Mouse (Mus musculus): ENCODE measurements around the gene Yrdc. TPM values are rescaled to one million over a fixed set of nuclear protein-coding genes. Genes with fewer than 3 reads are reported as not detected.
A peak's percentile ranks its signal among the peaks of the same experiment; 100 is the strongest.

Yrdc gene
- polyA plus RNA-seq (2012; fragmentation: generic; extraction: Trizol): 78.9 TPM
- long read RNA-seq, experiment 1, transcript Yrdc-201 (5 exons, 1,634 nt): major isoform, 53 of 58 reads
- long read RNA-seq, experiment 1, partial matches to known transcripts: 0 of 58 reads
- long read RNA-seq, experiment 1, other reads (novel, unspliced or antisense): 4 of 58 reads
- long read RNA-seq, experiment 2, transcript Yrdc-201 (5 exons, 1,634 nt): major isoform, 126 of 128 reads
- long read RNA-seq, experiment 2, partial matches to known transcripts: 0 of 128 reads
- long read RNA-seq, experiment 2, other reads (novel, unspliced or antisense): 1 of 128 reads

- Histone ChIP-seq H3K4me3 (ENCODE audit: insufficient read depth, poor library complexity, severe bottlenecking) (peak within 1 kb of the TSS; percentile 89), H3K79me3 (ENCODE audit: low read depth) (peaks cover 39% of the 10 kb centered on the region), H3K79me2 (ENCODE audit: control insufficient read depth, insufficient read depth) (peaks cover 60% of the 10 kb centered on the region), H3ac (ENCODE audit: control insufficient read depth, insufficient read length, low read depth) (peak within 1 kb of the TSS; percentile 94), H3K27me3 (ENCODE audit: control insufficient read depth, insufficient read depth, insufficient read length) (no peaks in the 10 kb centered on the region), H3K36me3 (ENCODE audit: control insufficient read depth, insufficient read depth) (peaks cover 35% of the 10 kb centered on the region)
- TF ChIP-seq MAX (IDR thresholded peaks at IDR 0.05): no peak
- TF ChIP-seq CTCF (IDR thresholded peaks at IDR 0.05; ENCODE audit: control insufficient read depth, insufficient read depth, insufficient read length): peak; percentile 63
Measured at GRCm38 (mm10) chr4:124850261-124850913, at the start of gene Yrdc. Gene Yrdc, plus strand, starts transcription at chr4:124850679.

GRCm38 (mm10) chr4:124801552-124802308 is 48.7 kb upstream of the Yrdc start, which contains the start of gene Mtf1:
Gene Mtf1, plus strand, starts transcription at chr4:124802104.
- no peaks in the 10 kb centered on the region for H3K27me3 ChIP-seq (ENCODE audit: control insufficient read depth, insufficient read depth, insufficient read length)
- H3ac ChIP-seq (ENCODE audit: control insufficient read depth, insufficient read length, low read depth): peak within 1 kb of the TSS; percentile 95
- H3K36me3 ChIP-seq (ENCODE audit: control insufficient read depth, insufficient read depth): peaks cover 36% of the 10 kb centered on the region
- H3K79me2 ChIP-seq (ENCODE audit: control insufficient read depth, insufficient read depth): peaks cover 43% of the 10 kb centered on the region
- TF ChIP-seq CTCF (IDR thresholded peaks at IDR 0.05; ENCODE audit: control insufficient read depth, insufficient read depth, insufficient read length): peak; percentile 42
- no peak for TF ChIP-seq MYOD1 (IDR thresholded peaks at IDR 0.05; ENCODE audit: control insufficient read depth, insufficient read length, low read depth)
- TF ChIP-seq MAX (IDR thresholded peaks at IDR 0.05): no peak
- no peak for TF ChIP-seq MYOG (IDR thresholded peaks at IDR 0.05; ENCODE audit: control insufficient read depth, extremely low read depth, insufficient read length)
- H3K4me3 ChIP-seq (ENCODE audit: insufficient read depth, poor library complexity, severe bottlenecking): peak within 1 kb of the TSS; percentile 95
- H3K79me3 ChIP-seq (ENCODE audit: low read depth): peaks cover 28% of the 10 kb centered on the region

DNA sequence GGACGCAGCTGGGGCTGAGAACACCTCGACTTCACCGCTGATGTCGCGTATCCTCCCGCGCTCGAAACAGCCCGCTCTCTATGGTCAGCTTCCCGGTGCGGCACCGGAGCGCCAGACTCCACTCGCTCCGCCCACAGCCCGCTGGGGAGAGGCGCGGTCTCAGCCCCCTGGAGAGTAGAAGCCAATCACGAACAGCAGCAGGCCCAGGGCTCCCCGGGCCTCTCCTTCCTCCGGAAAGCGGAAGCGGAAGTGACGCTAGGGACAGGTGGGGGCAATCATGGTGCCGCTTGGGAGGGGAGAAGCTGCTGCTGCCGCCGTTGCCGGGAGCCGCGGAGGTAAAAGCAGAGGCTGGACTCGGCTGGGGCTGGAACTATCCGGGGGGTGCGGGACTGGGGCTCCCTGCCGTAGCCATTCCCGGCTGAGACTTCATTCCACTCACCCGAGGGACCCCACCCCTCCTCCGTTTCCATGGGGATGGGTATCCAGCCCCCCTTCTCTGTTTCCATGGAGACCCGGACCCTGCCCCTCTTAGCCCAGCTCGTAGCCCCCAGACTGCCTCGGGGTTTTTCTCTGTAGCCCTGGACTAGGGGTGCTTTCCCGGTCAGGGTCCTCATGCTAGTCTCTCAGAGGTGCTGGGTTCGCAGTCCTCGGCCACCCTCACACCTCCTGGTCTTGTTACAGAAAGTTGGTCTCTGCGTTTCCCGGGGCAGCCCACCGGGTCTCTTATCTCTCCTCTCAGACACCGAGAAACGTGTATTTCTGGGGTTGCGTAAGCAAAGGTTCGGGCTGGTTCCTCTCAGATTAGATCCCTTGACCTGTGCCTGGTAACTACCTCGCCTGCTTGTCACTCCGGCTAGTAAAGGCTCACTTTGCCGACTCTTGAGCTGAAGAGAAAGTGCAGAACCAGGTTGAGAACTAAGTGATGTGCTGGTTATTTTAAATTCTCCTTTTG is 47.9 kb upstream of the Yrdc start:
- H3K36me3 ChIP-seq (ENCODE audit: control insufficient read depth, insufficient read depth): peaks cover 37% of the 10 kb centered on the region
- H3K79me2 ChIP-seq (ENCODE audit: control insufficient read depth, insufficient read depth): peaks cover 52% of the 10 kb centered on the region
- no peaks in the 10 kb centered on the region for H3K27me3 ChIP-seq (ENCODE audit: control insufficient read depth, insufficient read depth, insufficient read length)
- peaks cover 34% of the 10 kb centered on the region for H3K79me3 ChIP-seq (ENCODE audit: low read depth)
- peak overlapping the region; percentile 95 for H3ac ChIP-seq (ENCODE audit: control insufficient read depth, insufficient read length, low read depth)
- TF ChIP-seq MAX (IDR thresholded peaks at IDR 0.05): peak; percentile 52
- no peak for TF ChIP-seq CTCF (IDR thresholded peaks at IDR 0.05; ENCODE audit: control insufficient read depth, insufficient read depth, insufficient read length)
- no peak for TF ChIP-seq MYOD1 (IDR thresholded peaks at IDR 0.05; ENCODE audit: control insufficient read depth, insufficient read length, low read depth)
- no peak for TF ChIP-seq FOSL1 (IDR thresholded peaks at IDR 0.05; ENCODE audit: insufficient read depth, low read length, poor library complexity, severe bottlenecking)
- TF ChIP-seq CEBPB (IDR thresholded peaks at IDR 0.05; ENCODE audit: low read depth): peak; percentile 35
- peak overlapping the region; percentile 95 for H3K4me3 ChIP-seq (ENCODE audit: insufficient read depth, poor library complexity, severe bottlenecking)

- H3K36me3 ChIP-seq (ENCODE audit: control insufficient read depth, insufficient read depth): peaks cover 35% of the 10 kb centered on the region
- H3K4me3 ChIP-seq (ENCODE audit: insufficient read depth, poor library complexity, severe bottlenecking): peak overlapping the region; percentile 95
- H3ac ChIP-seq (ENCODE audit: control insufficient read depth, insufficient read length, low read depth): peak overlapping the region; percentile 90
- H3K27me3 ChIP-seq (ENCODE audit: control insufficient read depth, insufficient read depth, insufficient read length): no peaks in the 10 kb centered on the region
- TF ChIP-seq CTCF (IDR thresholded peaks at IDR 0.05; ENCODE audit: control insufficient read depth, insufficient read depth, insufficient read length) (no peak), FOSL1 (IDR thresholded peaks at IDR 0.05; ENCODE audit: insufficient read depth, low read length, poor library complexity, severe bottlenecking) (no peak), MYOD1 (IDR thresholded peaks at IDR 0.05; ENCODE audit: control insufficient read depth, insufficient read length, low read depth) (no peak), MYOG (IDR thresholded peaks at IDR 0.05; ENCODE audit: control insufficient read depth, extremely low read depth, insufficient read length) (no peak), CEBPB (IDR thresholded peaks at IDR 0.05; ENCODE audit: low read depth) (no peak), USF1 (IDR thresholded peaks at IDR 0.05; ENCODE audit: low read depth) (no peak), MAX (IDR thresholded peaks at IDR 0.05) (no peak)
- H3K79me2 ChIP-seq (ENCODE audit: control insufficient read depth, insufficient read depth): peaks cover 60% of the 10 kb centered on the region
- H3K79me3 ChIP-seq (ENCODE audit: low read depth): peaks cover 41% of the 10 kb centered on the region
Measured at GRCm38 (mm10) chr4:124803406-124803805, 47.1 kb upstream of the Yrdc start.

DNA sequence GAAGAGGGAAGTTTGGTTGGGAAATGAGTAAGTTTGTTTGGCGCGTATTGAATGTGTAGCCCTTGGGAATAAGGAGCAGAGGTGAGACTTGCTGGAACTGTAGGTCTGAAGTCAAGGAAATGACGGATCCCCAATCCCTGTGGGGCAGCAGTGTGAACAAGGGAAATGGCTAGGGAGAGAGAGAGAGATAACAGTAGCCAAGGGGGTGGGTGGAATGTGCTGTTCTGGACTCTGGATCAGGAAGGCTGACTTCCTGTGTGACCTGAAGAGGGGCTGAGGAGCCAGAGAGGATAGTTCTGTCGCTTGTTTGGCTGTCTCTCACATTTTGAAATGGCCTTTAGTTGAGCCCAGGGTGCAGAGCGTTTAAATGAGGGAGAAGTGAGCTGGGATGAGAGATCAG is 42.0 kb upstream of the Yrdc start:
- Histone ChIP-seq H3K4me3 (ENCODE audit: insufficient read depth, poor library complexity, severe bottlenecking) (no peak overlapping the region), H3K79me3 (ENCODE audit: low read depth) (peaks cover 58% of the 10 kb centered on the region), H3ac (ENCODE audit: control insufficient read depth, insufficient read length, low read depth) (no peak overlapping the region), H3K79me2 (ENCODE audit: control insufficient read depth, insufficient read depth) (peaks cover 100% of the 10 kb centered on the region), H3K27me3 (ENCODE audit: control insufficient read depth, insufficient read depth, insufficient read length) (no peaks in the 10 kb centered on the region), H3K36me3 (ENCODE audit: control insufficient read depth, insufficient read depth) (peaks cover 36% of the 10 kb centered on the region)
- TF ChIP-seq MYOG (IDR thresholded peaks at IDR 0.05; ENCODE audit: control insufficient read depth, extremely low read depth, insufficient read length) (no peak), FOSL1 (IDR thresholded peaks at IDR 0.05; ENCODE audit: insufficient read depth, low read length, poor library complexity, severe bottlenecking) (no peak), USF1 (IDR thresholded peaks at IDR 0.05; ENCODE audit: low read depth) (no peak), CTCF (IDR thresholded peaks at IDR 0.05; ENCODE audit: control insufficient read depth, insufficient read depth, insufficient read length) (no peak), MYOD1 (IDR thresholded peaks at IDR 0.05; ENCODE audit: control insufficient read depth, insufficient read length, low read depth) (no peak), MAX (IDR thresholded peaks at IDR 0.05) (no peak), CEBPB (IDR thresholded peaks at IDR 0.05; ENCODE audit: low read depth) (no peak)
